Mouse (Mus musculus) adrenal gland, postnatal 36 days (tissue): ENCODE results near the gene Gm28308. TPM values are rescaled to one million over a fixed set of nuclear protein-coding genes. Genes with fewer than 3 reads are reported as not detected.

ENCODE experiments used
- DNase-seq, 2 experiments: peaks; one replicate each; pipeline ENCODE4 v3.0.0; 2021; ENCODE audit warnings: mixed read lengths in 1 of 2
- total RNA-seq, 2 experiments: library from RNA; stranded (reverse); gene quantifications; 2 replicates each; pipeline ENCODE4 v1.2.3; 2021

Gm28308 gene
- total RNA-seq, 2 experiments from 2014 or later: 1.5 to 2.8 TPM

DNA sequence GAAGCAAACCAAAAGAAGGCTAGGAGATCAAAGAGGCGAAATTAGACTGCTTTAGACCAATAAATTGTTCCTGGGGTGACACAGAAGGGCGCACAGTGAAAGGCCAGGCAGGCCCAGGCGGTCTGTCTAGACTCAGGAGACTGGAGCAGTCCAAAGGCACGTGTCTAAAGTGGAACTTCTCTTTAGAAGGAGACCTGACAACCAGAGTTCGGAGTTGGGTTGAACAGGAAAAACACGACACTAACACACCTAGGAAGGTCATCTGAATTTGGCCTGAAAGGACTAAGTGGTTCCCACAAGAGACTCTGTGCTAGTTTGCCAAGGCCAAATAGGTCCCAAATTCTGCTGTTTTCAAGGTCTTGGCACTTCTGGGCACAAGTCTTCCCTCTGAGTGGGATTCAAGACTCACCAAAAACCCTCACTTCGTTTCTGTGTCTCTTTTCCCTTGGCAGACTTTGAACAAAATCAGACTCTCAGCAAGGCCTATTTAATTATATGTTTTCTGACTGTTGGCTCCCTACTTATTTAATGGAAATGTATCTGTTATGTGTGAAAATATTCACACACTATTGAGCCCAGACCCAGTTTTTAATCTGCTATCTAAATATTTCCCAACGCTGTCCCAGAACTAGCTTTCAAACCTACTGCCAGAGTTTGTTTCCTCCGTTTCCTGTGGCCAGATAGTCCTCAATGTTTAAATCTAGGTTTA lies 6.2 kb upstream of the Gm28308 start:
- no peak for DNase-seq

DNA sequence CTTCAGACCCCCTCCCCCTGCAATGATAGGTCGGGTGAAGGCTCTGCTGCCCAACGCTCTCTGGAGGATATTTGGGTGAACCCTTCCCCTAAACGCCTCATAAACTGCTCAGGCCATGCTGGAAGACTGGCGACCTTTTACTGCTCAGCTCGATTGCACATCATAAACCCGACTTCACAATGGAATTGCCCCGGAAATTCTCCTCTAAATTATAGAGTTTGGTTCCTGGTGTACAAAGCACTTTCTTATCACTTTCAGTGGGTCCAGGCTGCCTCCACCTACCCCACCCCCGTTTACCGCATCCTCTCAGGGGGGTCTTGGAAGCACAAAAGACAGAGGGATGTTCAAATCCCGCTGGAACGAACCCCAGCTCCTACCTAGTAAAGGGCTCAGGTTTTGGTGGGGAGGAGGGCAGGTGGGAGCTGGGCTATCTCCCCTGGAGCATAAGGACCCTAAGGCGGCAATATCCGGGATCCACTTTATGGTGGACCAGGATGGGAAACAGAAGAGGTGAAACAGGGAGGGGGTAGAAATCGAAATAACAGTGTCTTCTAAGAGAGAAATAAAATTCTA lies 5.6 kb upstream of the Gm28308 start:
- no peak for DNase-seq

DNA sequence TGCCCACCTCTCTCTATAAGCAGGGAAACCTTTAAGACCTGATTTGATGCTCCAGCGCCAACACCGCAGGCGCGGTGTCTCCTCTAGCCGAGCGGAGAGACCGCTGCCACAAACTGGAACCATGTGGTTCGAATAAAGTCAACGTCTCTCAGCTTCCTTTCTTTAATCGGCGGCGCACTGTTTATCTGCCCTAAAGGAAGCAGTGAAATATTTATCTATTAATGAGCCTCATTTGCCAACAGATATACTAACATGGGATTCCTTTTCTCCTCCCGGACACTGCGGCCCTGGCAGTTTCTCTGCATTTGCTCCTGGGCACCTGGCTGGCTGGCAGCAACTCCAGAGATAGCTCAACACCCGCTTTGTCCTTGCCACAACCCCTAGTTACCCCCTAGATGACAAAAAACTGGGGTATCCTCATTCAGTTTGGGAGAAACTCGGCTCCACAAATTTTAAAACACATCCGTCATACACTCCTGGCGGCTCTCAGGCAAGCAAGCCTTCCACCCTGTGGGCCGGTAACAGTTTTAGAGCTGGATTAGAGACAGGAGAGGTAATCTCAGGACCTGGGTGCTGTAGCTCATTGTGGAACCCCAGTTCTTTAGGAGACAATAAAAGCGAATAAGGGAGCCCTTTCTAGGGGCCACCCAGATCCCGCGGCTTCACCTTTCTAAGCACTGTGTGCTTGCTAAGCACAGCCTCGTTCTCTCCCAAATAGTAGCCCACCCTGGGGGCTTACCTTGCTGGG lies 4.9 kb upstream of the Gm28308 start:
- no peak for DNase-seq

DNA sequence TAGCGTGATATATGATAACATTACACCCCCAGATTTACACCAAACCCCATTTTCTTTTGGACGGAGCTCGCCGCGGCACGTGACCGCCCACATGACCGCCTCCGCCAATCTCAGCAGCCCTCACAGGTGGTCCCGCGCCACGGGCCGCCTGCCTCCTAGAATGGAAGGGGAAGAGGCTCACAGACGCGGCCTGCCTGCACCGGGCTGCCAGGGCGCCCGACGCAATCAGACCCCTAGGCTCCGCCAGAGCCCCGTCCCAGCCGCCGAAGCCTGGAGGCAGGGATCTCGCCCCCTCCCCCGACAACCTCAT lies 4.3 kb upstream of the Gm28308 start:
- peak; percentile 90 to 92 for DNase-seq

DNA sequence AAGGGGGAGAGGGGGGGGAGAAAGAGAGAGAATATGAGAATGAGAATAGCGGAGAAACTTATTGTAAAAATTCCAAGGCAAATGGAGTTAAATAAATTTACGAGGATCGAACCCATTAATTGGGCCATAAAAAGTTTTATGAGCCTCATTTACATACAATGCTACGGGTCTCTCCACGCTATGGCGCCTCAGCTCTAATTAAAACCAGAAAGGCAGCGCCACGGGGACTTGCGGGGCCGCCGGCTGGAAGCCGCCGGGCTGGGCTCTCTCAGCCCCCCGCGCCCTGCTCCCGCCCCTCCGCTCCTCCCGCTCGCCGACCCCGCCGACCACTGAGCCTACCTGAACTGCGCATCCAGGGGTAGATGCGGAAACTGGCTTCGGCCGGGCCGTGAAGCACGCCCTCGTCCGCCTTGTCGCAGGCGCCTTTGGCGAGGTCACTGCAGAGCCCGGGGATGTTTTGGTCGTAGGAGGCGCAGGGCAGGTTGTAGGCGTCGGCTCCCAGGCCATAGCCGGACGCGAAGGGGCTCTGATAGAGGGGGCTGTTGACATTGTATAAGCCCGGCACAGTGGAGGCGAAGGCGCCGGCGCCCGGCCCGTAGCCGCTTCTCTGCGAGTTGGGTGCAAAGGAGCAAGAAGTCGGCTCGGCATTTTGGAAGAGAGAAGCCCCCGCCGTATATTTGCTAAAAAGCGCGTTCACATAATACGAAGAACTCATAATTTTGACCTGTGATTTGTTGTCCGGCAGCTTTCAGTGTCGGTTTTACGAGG lies 3.7 kb upstream of the Gm28308 start:
- DNase-seq: peak; percentile 55 to 61

DNA sequence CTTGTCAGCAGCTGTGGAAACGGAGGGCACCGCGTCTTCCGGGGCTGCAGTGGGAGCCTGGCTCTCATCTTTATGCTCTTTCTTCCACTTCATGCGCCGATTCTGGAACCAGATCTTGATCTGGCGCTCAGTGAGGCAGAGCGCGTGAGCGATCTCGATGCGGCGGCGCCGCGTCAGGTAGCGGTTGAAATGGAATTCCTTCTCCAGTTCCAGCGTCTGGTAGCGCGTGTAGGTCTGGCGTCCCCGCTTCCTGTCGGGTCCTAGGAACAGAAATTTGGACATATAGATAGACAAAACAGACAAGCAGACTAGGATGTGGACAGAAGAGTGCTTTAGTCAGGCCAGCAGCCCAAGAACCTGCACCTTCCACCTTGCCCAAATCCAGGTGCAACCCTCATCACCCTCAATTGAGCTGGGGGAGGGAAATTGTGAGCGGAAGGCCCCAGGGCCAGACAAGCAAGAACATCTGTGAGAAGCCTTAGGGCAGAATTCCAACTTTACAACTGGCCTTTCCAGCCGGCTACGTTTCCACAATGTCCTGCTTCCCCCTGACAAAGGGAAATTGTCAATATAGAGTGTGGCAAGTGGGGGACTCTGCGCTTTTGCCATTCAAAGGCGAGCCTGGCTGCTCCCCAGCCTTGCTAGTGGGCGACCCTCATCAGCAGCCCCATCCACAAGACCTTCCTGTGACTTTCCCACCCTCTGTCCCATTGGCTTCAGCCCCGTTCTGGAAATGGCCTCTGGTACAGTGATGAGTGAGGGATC lies 2.8 kb upstream of the Gm28308 start:
- DNase-seq: no peak

DNA sequence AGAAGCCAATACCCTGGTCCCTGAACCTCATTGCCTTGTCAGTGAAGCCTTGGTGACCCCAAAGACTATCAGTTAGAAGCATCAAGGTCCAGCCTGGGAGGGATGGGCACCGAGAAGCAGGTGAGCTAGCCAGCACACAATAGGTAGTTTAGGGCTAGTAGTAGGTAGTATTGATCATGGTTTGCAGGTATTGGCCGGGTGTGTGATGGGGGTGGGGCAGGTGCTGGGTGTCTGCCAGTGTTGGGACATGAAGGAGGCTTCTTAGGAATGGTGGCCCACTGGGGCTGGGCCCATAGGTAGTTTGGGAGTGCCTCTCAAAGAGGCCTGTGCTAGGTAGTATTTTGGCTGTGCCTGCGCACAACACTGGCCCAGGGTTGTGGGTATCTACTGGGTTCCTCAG lies 1.9 kb upstream of the Gm28308 start:
- no peak for DNase-seq

DNA sequence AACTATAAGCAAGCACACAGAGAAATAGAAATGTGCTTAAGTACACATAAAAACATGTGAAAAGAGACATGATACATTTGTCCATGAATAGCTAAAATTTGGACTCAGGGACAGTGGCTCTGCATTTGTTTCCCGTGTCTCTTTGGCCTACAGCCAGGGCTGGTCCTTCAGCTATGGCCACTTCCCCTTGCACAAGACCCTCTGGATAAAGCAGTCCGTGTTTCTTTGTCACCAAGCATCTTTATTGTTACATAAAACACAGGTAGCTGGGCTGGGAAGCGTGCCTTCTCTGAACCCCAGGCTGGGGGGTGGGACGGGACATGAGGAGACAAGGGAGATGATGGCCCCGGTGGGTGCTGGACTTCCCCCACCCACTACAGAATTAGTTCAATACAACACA lies 1.1 kb upstream of the Gm28308 start:
- no peak for DNase-seq

DNA sequence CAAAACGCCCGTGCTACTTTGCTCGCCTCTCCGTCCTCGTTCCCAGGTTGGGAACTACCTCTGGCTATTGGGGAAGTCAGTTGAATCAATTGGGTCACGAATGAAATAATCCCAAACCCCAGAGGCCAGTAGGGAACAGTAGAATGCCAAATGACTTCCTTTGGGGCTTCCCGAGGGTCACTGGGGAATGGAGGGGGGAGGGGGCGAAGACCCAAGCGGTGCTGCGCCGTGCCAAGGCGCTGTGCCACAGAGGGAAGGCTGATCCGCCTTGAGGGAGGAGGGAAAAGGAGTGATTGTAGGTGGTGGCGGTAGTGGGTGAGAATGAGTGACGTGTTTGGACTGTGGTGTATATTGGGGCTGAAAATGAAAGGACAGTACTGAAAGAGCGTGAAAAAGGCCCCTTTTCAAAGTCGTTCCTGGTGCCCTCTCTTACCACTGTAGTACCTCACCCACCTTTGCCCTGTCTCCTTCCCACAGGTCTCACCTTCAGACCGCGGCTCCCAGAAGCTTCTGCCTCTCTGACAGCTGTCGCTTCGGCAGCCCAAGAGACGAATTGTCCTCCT lies 502 bp downstream of the Gm28308 start:
- peak in 1 of 2 experiments; percentile 67 for DNase-seq

DNA sequence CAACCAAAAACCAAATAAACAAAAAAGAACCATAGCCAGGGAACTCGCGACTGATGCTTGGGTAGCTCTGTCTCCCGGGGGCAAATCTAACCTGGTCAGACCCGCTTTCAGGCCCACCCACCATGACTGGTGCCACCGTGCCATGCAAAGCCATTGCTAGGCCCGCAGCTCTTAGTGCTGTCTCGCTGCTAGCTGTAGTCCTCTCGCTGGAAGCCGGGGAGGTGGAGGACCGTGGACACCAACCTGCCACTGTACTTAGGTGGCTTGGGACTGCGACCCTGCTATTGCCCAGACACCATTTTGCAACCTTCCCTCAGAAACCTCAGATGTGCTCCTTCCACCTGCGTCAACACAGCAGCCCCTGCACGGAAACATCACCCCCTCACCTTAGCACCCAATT lies 1.2 kb downstream of the Gm28308 start:
- DNase-seq: no peak

DNA sequence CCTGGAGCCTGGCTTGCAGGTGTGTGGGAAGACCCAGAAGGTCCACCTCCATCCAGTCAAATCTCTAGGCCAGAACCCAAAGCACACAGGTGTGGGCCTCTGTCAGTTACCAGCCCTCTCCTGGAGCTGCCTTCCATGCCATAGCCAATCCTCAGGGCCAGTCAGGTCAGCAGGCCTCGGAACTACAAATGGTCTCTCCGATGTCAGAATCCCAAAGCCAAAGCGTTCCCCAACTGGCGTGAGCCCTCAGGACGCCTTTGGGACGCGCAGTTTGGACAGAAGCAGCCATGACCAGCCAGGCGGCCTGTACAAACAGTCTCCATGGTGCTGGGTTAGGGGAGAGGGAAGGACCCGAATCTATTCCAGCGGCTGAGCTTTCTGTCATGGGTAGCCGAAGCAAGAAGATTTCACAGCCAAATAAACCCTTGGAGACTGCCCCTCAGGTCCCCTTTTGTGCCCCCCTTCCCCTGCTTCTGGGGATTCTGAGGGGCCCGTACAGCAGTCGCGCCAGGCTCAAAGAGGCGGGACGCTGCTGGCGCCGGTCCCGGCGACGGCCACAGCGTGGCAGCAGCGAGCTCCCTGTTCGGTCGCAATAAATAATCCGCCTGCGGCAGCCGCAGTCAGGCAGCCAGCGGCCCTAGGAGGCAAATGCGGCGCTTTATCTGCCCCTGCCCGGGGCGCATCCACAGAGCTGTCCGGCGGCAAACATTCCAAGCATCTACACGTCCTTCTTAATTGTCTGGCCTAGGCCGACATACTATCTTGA lies 1.8 kb downstream of the Gm28308 start:
- peak; percentile 87 to 92 for DNase-seq

DNA sequence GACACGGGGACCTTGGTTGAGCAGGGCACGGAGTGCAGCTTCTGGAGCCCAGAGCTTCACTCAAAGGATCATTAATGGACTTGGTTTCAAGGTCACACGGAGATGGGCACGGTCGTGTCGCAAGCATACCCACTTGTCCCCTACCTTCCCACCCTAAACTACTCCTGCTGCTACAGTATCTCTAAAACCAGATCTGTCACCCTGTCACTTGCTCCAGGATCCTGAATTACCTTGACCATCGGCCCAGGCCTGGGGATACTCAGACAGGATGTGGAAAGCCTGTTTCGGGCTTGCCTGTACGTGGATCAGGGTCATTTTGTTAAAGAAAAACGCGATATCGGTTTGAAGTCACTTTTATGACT lies 3.5 kb downstream of the Gm28308 start:
- no peak for DNase-seq

DNA sequence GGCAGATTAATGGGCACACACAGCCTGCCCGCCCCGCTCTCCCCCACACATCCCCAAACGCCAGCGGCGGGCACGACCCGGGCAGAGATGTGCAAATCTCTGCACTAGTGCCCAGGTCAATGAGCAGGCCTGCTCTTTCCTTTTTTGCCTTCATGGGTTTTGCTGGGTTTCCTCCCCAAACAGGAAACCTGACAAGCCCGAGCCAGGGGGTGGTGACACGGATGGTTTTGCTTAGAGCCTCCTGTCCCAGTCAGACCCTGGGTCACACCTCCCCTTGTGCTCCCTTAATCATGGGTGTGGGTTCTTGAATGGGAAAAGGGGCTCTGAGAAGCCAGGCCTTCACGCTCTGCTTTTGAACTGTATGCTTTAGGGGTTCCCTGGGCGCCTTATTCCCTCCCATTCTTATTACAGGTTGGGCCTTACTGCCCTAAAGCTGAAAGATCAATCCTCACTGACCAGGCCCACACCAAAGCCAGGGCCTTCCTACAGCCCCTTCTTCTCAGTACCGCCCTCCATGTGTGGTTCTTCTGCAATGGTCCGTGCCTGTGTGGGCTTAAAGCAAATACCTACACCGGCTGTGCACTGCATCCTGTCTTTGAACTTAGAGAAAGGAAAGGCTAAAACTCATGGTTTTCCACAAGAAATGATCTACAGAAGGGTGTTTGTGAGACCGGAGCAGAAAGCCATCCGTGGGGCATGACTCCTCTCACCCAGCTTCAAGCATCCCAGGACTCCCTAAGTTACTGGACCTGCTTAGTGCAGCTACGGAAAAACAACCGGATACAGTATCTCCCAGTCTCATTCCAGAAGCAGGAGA lies 4.1 kb downstream of the Gm28308 start:
- DNase-seq: no peak

DNA sequence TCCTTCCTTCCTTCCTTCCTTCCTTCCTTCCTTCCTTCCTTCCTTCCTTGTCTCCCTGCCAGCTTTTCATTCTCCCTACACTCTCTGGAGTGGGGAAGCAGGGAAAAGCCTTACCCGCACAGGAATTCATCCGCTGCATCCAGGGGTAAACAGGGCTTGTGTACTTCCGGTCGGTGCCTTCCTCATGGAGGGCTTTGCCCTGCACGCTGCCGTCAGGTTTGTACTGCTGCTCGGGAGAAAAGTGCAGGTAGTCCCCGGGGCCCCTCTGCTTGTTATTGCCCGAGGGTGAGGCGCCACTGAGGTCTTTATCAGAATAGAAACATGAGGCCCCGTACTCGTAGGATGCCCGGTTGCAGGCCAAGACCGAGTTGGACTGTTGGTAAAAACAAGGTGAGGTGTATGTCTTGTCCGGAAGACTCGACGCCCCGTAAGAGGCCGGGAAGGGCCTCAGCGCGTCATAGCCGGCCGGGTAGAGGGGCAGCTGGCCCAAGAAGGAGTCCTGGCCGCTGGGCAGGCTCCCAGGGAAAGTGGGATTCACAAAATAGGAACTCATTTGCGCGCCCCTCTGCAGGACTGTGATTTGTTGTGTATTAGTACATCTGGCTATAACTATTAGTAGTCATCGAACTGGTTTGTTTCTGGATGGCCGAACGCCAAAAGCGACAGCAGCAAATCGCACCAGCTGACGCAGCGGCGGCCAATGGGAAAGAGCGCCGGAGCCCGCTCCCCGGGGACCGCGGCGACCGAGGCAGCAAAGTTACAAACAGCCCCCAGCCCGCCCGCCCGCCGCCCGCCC lies 4.9 kb downstream of the Gm28308 start, which contains the start of gene Hoxa6:
Gene Hoxa6, minus strand, starts transcription at position 651 of the 796 bp plus-strand sequence.
- peak; percentile 83 to 87 for DNase-seq

DNA sequence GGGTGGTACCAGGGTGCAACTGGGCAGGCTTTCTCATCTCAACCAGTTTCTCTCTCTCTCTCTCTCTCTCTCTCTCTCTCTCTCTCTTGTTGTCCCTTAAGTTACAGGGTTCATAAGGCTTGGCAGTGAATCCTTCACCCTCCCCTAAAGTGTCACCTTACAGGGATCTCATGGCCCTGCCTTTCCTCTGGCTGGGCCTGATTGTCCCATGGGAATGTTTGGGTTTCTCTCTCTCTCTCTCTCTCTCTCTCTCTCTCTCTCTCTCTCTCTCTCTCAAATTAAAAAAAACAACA lies 5.5 kb downstream of the Gm28308 start:
- DNase-seq: no peak

DNA sequence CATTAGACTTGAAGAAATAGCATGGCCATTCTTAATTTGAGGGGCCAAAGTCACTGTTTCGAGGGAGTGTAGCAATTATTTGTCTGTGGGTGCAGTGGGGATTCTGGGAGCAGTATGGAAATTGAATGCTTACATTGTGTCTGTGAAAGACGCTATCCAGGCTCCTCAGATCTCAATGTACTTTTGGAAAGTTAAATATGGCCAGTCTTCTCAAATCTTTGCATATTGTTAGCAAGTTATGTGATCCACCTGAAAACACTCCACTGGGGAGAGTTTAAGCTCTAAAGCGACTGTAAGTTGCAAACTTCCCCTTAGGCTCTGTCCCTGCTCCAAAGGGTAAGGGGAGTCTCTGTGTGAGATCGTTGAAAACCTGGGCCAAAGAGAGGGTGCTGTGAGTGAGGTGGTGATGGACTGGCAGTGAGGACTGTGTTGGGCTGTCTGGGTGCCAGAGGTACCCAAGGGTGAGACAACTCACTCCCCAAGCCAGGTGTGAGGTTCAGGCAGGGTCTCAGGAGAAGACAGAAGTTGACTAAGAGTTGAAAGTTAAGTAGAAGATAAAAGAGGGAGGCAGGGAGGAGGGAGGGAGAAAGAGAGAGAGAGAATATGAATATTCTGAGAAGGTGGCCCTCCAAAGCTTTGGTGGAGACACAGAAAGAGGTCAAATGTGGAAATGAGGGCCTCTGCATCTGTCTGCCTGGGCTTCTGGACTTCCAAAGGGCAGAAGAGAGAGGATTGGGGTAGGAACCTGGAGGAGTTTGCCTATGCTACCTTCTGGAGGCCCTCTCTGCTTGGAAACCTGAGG lies 6.1 kb downstream of the Gm28308 start:
- DNase-seq: no peak

DNA sequence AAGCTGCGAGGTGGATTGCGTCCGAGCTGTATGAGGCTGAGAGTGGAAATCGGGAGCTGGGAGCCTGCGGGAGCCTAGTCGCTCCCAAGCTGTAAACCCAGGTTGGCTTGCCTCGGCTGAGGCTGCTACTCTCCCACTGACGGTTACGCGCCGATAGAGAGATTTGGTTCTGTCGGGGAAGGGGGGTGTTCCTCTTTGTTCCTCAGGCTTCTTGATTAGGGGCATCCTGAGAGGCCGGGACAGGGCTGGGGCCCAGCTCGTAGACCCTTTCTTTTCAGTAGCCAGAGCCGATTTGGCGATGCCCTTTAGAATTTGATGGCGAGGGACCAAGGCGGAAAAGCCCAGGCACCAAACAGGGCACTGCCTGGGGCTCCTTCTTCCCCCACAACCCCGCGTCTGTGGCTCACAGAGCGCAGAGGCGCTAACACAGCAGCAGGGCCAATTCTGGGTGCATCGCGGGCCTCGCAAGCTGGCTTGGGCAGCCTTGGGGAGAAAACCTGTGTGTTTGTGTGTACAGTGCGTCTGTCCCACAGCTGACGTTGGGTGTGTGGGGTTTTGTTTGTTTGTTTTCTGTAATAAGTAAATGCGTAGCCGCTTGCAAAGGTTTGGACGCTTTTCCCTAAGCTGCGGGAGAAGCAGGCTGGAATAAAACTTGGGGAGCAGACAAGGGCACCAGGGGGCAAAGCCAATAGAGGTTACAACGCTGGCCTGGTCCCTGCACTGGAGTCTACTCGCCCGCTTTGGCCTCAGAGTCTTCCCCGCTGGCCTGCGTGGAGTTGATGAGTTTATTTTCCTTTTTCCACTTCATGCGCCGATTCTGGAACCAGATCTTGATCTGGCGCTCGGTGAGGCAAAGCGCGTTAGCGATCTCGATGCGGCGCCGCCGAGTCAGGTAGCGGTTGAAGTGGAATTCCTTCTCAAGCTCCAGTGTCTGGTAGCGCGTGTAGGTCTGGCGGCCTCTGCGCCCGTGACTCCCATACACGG lies 7.2 kb downstream of the Gm28308 start:
- no peak for DNase-seq
